Mouse (Mus musculus) liver, embryonic 16.5 days (tissue): ENCODE results near the gene Prl. TPM values are rescaled to one million over a fixed set of nuclear protein-coding genes. Genes with fewer than 3 reads are reported as not detected.

ENCODE experiments used
- ATAC-seq: fragments of 200-750 bp; cut with Nextera tagmentation; 2 replicates; pipeline ENCODE4 v1.8.0; 2017; ENCODE audit warnings: low read depth, mild to moderate bottlenecking, moderate number of reproducible peaks, moderate library complexity
- H3K27ac ChIP-seq: fragments of 300-500 bp; sonication (generic); 2 replicates; pipeline ENCODE4 v1.5.1; 2014; ENCODE audit warnings: mild to moderate bottlenecking, low read length
- H3K27me3 ChIP-seq: fragments of 300-500 bp; sonication (generic); 2 replicates; pipeline ENCODE4 v1.6.1; 2014; ENCODE audit warnings: low read depth, low read length, mixed read lengths; ENCODE audit not compliant: control insufficient read depth, insufficient read depth
- H3K36me3 ChIP-seq: fragments of 300-500 bp; sonication (generic); 2 replicates; pipeline ENCODE4 v1.6.1; 2014; ENCODE audit warnings: mild to moderate bottlenecking; ENCODE audit not compliant: control insufficient read depth, insufficient read depth
- H3K4me1 ChIP-seq: fragments of 300-500 bp; sonication (generic); 2 replicates; pipeline ENCODE4 v1.6.1; 2014; ENCODE audit warnings: low read depth, low read length, mixed read lengths; ENCODE audit not compliant: control insufficient read depth
- H3K4me2 ChIP-seq: fragments of 300-500 bp; sonication (generic); 2 replicates; pipeline ENCODE4 v1.6.1; 2014; ENCODE audit warnings: low read depth, low read length, mixed read lengths
- H3K4me3 ChIP-seq: fragments of 300-500 bp; sonication (generic); 2 replicates; pipeline ENCODE4 v1.5.1; 2014; ENCODE audit warnings: low read depth, mild to moderate bottlenecking, low read length
- H3K9ac ChIP-seq: fragments of 300-500 bp; sonication (generic); 2 replicates; pipeline ENCODE4 v1.6.1; 2014; ENCODE audit warnings: low read depth, low read length
- H3K9me3 ChIP-seq: fragments of 300-500 bp; sonication (generic); replicated peaks from 2 replicates; pipeline ENCODE4 v1.6.1; 2016; ENCODE audit warnings: low read length; ENCODE audit not compliant: control insufficient read depth
- WGBS: fragments of 180-500 bp; shearing (Covaris S2); extraction: QIAGEN DNeasy Blood & Tissue Kit; methylation state at CpG from one replicate; pipeline ENCODE4 v1.1.7; 2014; ENCODE audit not compliant: insufficient replicate concordance; 5-methylcytosine and 5-hydroxymethylcytosine counted together
- polyA plus RNA-seq: library from polyadenylated mRNA; unstranded; fragments of >200 nt; fragmentation: Nextera tagmentation; extraction: Ambion mirVana; gene quantifications from 2 replicates; pipeline ENCODE4 v1.2.1, GENCODE M21; 2015

The Prl gene
- polyA plus RNA-seq, result not detected in 2 replicates

DNA sequence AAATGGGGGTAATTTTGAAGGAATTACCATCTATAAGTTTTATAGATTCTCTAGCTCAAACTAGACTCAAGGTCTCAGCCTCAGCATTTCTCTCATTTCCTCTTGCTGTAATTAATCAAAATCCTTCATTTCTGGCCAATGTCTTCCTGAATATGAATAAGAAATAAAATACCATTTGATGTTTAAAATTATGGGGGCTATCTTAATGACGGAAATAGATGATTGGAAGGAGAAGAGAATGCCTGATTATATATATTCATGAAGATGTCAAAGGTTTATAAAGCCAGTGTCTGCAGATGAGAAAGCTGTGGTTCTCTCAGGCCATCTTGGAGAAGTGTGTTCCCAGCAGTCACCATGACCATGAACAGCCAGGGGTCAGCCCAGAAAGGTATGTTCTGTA is at the start of gene Prl:
TSS of gene Prl (plus strand) at position 301 of the 400 bp plus-strand sequence.
- no peaks in the 10 kb centered on the region for H3K9me3 ChIP-seq
- 64% methylated on average over 1 of the region's 1 CpGs for WGBS
- no peak for ATAC-seq
- no peak within 1 kb of the TSS for H3K4me3 ChIP-seq
- H3K9ac ChIP-seq, result no peak within 1 kb of the TSS
- no peaks in the 10 kb centered on the region for H3K4me1 ChIP-seq
- H3K27ac ChIP-seq, result no peak within 1 kb of the TSS
- no peaks in the 10 kb centered on the region for H3K36me3 ChIP-seq
- no peak within 1 kb of the TSS for H3K4me2 ChIP-seq
- no peaks in the 10 kb centered on the region for H3K27me3 ChIP-seq

GRCm38 (mm10) chr13:27026614-27027013 is 30.8 kb upstream of the Prl start:
- Histone ChIP-seq H3K27ac (no peak overlapping the region), H3K4me2 (no peak overlapping the region), H3K4me1 (no peaks in the 10 kb centered on the region), H3K4me3 (no peak overlapping the region), H3K36me3 (no peaks in the 10 kb centered on the region), H3K27me3 (no peaks in the 10 kb centered on the region), H3K9me3 (no peaks in the 10 kb centered on the region), H3K9ac (no peak overlapping the region)
- ATAC-seq, result no peak
- WGBS, result 30% methylated on average over 1 of the region's 1 CpGs

- H3K27ac ChIP-seq, result no peak overlapping the region
- no peaks in the 10 kb centered on the region for H3K36me3 ChIP-seq
- H3K4me3 ChIP-seq, result no peak overlapping the region
- H3K9ac ChIP-seq, result no peak overlapping the region
- no peak overlapping the region for H3K4me2 ChIP-seq
- 55% methylated on average over 1 of the region's 1 CpGs for WGBS
- no peak for ATAC-seq
- no peaks in the 10 kb centered on the region for H3K4me1 ChIP-seq
- H3K9me3 ChIP-seq, result no peaks in the 10 kb centered on the region
- H3K27me3 ChIP-seq, result no peaks in the 10 kb centered on the region
These were observed 30.0 kb upstream of the Prl start for GRCm38 (mm10) chr13:27027376-27027775.

DNA sequence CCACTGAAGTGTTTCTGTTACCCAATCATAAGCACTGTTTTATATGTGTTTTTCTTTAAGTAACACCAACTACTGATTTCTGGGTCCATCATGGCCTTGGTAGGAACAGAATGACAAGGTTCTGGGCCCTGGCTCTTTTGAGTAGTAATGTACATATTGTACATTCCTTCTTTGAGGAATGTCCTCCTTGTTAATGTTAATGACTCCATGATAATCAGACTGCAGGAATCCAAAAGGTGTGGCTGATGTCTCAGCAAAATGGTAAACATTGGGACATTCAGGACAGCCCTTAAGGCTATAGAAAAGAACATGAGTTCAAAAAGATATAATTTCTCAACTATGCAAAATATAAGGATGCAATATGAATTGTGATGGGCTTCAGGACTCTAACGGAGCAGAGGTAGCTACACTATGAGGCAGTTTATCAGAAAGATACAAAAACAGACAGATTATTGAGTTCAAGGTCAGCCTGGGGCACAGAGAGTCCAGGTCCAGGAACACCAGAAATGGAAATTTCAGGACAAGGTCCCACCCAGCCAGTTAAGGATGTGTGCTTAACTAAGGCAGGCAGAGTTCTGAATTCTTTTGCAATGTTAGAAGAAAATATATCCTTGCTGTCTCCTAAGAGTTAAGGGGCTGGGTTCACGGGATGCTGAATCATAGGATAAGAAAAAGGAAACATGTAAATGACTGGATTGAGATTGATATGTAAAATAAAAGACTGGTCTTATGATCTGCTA is 28.7 kb upstream of the Prl start:
- no peak overlapping the region for H3K9ac ChIP-seq
- no peak overlapping the region for H3K27ac ChIP-seq
- H3K36me3 ChIP-seq, result no peaks in the 10 kb centered on the region
- 42% methylated on average over 2 of the region's 2 CpGs for WGBS
- H3K4me1 ChIP-seq, result no peaks in the 10 kb centered on the region
- ATAC-seq, result no peak
- no peak overlapping the region for H3K4me3 ChIP-seq
- H3K9me3 ChIP-seq, result no peaks in the 10 kb centered on the region
- no peaks in the 10 kb centered on the region for H3K27me3 ChIP-seq
- H3K4me2 ChIP-seq, result no peak overlapping the region

GRCm38 (mm10) chr13:27031101-27031852 is 26.1 kb upstream of the Prl start:
- Histone ChIP-seq H3K27me3 (no peaks in the 10 kb centered on the region), H3K36me3 (no peaks in the 10 kb centered on the region), H3K4me3 (no peak overlapping the region), H3K27ac (no peak overlapping the region), H3K4me1 (no peaks in the 10 kb centered on the region), H3K9me3 (no peaks in the 10 kb centered on the region), H3K4me2 (no peak overlapping the region), H3K9ac (no peak overlapping the region)
- WGBS, result 40% methylated on average over 4 of the region's 4 CpGs
- no peak for ATAC-seq

- no peak for ATAC-seq
- no peaks in the 10 kb centered on the region for H3K27me3 ChIP-seq
- no peak overlapping the region for H3K27ac ChIP-seq
- H3K9ac ChIP-seq, result no peak overlapping the region
- 52% methylated on average over 1 of the region's 1 CpGs for WGBS
- H3K36me3 ChIP-seq, result no peaks in the 10 kb centered on the region
- no peaks in the 10 kb centered on the region for H3K9me3 ChIP-seq
- no peaks in the 10 kb centered on the region for H3K4me1 ChIP-seq
- no peak overlapping the region for H3K4me2 ChIP-seq
- H3K4me3 ChIP-seq, result no peak overlapping the region
These were observed 25.5 kb upstream of the Prl start for GRCm38 (mm10) chr13:27031853-27032240.

- Histone ChIP-seq H3K27me3 (no peaks in the 10 kb centered on the region), H3K4me2 (no peak overlapping the region), H3K4me3 (no peak overlapping the region), H3K27ac (no peak overlapping the region), H3K9me3 (no peaks in the 10 kb centered on the region), H3K4me1 (no peaks in the 10 kb centered on the region), H3K36me3 (no peaks in the 10 kb centered on the region), H3K9ac (no peak overlapping the region)
- ATAC-seq, result no peak
- WGBS, result 56% methylated on average over 2 of the region's 2 CpGs
These were observed 24.4 kb upstream of the Prl start for GRCm38 (mm10) chr13:27032998-27033397.

DNA sequence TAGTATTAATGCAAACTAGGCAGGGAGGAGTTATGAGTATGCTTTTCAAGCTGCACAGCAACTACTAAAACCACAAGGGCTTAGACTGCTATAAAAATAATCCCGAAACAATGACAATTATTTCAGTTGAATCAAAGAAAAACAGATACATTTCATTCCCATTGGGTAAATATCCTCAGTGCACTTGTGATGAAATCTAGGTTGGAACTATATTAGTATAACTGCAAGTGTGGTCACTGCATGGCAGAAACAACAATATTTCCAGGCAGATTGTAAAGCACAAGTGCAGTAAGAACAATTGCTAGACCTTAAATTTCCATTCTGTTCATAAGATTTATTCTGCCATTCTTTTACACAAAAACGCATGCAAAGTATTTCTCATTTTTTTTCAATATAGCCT is 15.2 kb upstream of the Prl start:
- Histone ChIP-seq H3K36me3 (no peaks in the 10 kb centered on the region), H3K27ac (no peak overlapping the region), H3K4me3 (no peak overlapping the region), H3K9ac (no peak overlapping the region), H3K9me3 (no peaks in the 10 kb centered on the region), H3K27me3 (no peaks in the 10 kb centered on the region), H3K4me1 (no peaks in the 10 kb centered on the region), H3K4me2 (no peak overlapping the region)
- no peak for ATAC-seq
- WGBS, result 61% methylated on average over 2 of the region's 2 CpGs

GRCm38 (mm10) chr13:27043326-27043725 is 14.0 kb upstream of the Prl start:
- Histone ChIP-seq H3K27ac (no peak overlapping the region), H3K9me3 (no peaks in the 10 kb centered on the region), H3K4me3 (no peak overlapping the region), H3K36me3 (no peaks in the 10 kb centered on the region), H3K4me1 (no peaks in the 10 kb centered on the region), H3K4me2 (no peak overlapping the region), H3K9ac (no peak overlapping the region), H3K27me3 (no peaks in the 10 kb centered on the region)
- ATAC-seq, result no peak
- WGBS, result 63% methylated on average over 1 of the region's 1 CpGs
